Mouse (Mus musculus): ENCODE measurements at regions not wholly inside any gene's neighbourhood (a gene's known extent, or its start where the extent isn't known, plus 50 kb on each side); places are given as distances from the start of the nearest gene placed in this dataset.

GRCm38 (mm10) chr16:73182776-73183175 lies 874.7 kb downstream of the Robo1 start:
- TF ChIP-seq CTCF (IDR thresholded peaks at IDR 0.05; ENCODE audit: control insufficient read depth, insufficient read depth, low read length) (no peak), POLR2A (IDR thresholded peaks at IDR 0.05; ENCODE audit: borderline replicate concordance, control insufficient read depth, low read depth, low read length) (no peak)

All from bone marrow, adult 2 months (tissue).